Mouse (Mus musculus) yolk sac, embryonic 10.5 days (tissue): Measurements from ENCODE around the gene Fndc5.
A peak's percentile ranks its signal among the peaks of the same experiment; 100 is the strongest.

Source experiments
- DNase-seq: peaks from one replicate; pipeline ENCODE4 v3.0.0-alpha.2; 2017; ENCODE audit warnings: low spot score

The Fndc5 gene

GRCm38 (mm10) chr4:129136579-129137391 lies at the start of gene Fndc5:
Gene Fndc5, plus strand, starts transcription at chr4:129136999.
- DNase-seq = no peak

DNA sequence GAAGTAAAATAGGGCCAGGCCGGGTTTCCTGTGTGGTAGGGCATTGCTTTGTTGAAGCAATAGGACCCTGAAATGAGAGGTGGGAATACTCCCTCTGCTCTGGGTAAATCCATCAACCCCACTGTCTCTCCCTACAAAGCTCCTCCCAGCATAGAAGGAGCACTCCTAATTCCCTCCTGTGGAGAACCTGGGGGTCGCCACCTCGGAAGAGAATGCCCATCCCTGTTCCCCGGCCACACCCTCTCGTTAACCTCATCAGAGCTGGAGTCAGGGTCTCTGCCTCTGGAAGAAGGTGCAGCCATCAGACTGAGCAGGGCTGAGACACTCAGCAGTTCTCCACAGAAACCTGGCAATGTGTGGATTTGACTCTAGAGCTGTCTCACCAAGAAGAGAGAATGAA lies 48.9 kb upstream of the Fndc5 start:
- no peak for DNase-seq

DNA sequence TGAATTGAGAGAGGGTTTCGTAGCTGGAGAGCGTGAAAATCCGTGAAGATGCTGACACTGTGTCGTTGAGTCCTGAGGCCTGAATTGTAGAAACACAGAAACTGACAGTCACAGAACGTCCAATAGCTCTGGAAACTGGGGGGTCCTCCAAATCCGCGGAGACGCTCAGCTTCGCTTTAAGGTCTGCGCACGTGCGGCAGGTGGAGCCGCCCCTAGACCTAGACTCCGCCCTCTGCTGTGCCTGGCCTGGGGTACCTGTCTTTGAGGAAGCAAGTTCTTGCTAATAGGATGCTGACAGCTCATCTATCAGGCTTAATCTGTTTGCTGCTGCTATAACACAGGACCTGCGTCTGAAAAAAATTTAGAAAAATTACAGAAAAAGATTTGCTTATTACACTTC lies 41.5 kb upstream of the Fndc5 start:
- no peak for DNase-seq

GRCm38 (mm10) chr4:129097006-129097405 lies 39.8 kb upstream of the Fndc5 start:
- DNase-seq = no peak

DNA sequence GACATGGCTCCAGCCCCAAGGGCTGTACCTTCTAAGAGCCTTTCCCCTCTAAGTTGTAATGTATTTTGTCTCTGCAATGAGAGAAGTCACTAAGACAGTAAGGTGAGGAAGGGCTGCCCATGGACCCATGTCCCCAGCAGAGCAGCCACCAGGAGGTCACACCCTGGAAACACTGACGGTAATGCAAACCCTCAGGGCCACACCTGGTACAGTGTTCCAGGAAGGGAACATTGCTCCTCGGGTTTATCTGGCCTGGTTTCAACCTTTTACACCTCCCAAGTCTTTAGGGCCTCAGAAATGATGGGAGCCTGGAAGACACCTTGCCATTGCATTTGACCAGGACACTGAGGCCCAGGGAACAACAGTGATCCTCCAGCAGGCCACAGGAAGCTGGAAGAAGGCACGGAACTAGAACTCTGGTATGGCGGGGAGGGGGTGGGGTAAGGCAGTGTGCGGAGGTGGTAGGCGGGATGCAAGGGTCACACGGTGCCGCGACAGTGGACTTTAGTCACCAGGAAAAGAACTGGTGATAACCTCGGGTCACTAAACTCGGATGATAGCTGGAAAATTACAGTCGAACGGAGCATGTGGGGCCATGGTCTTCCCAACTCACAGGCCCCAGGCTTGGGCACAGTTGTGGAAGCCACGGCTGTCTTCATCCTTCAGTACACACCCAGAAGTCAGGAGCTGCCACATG lies 34.5 kb upstream of the Fndc5 start:
- peak; percentile 85 for DNase-seq

- DNase-seq = peak; percentile 41
Measured at GRCm38 (mm10) chr4:129105356-129105755, 31.4 kb upstream of the Fndc5 start, which contains the start of gene Tmem54. Gene Tmem54, plus strand, starts transcription at chr4:129105548.

DNA sequence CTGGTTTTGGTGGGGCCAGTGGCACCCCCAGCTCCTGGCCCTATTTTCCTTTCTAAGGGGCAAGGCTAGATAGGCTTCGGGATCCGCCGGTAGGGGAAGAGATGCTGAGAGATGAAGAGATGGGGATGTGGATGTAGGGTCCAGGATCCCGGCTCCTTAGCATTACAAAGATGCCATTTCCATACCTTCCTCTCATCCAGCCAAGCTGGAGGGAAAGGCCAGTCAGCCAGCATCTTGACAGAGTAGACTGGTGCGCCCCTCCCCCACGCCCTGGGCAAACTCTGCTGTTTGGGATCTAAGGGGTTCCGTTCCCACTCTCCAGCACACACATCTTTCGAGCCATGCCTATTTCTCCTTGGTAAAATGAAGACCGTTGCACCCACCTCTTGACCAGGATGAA lies 30.7 kb upstream of the Fndc5 start:
- no peak for DNase-seq

- no peak for DNase-seq
Measured at GRCm38 (mm10) chr4:129107348-129107899, 29.4 kb upstream of the Fndc5 start.

DNA sequence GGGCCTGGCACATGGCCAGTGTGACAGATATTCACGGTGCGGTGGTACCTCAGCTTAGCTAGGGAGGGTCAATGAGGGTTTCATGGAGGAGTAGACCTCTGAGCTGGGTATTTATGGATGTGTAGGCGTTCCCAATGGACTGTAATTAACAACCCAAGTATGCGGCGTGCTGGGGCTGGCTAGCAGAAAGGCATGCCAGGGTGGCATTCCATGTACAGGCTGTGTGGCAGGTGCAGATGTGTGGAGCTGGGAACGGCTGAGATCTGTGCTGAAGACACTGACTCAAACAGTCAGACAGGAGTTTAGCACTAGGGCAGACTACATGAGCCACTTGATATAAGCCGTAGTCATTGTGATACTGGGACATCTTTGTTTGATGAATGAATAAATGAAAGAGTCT lies 28.2 kb upstream of the Fndc5 start:
- no peak for DNase-seq

DNA sequence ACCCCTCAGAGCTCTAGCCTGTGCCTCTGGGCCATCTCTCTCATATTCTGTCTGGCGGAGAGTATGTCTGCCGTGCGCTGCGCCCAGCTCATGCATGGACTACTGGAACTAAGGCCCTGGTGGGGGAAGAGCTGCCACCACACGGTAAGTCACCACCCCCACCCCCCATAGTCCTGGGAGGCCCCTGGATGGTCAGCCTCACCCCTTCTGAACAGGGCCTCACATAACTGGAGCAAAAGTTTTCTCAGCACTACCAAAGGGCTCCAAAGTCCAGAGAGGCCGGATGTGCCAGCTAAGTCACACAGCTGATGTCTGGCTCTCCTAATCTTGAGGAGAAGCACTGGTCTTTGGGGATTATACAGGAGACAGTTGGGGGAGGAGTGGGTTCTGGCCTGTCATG lies 26.0 kb upstream of the Fndc5 start:
- peak; percentile 42 for DNase-seq

GRCm38 (mm10) chr4:129111350-129111749 lies 25.4 kb upstream of the Fndc5 start:
- DNase-seq = no peak

- no peak for DNase-seq
Measured at GRCm38 (mm10) chr4:129112231-129112630, 24.6 kb upstream of the Fndc5 start.

DNA sequence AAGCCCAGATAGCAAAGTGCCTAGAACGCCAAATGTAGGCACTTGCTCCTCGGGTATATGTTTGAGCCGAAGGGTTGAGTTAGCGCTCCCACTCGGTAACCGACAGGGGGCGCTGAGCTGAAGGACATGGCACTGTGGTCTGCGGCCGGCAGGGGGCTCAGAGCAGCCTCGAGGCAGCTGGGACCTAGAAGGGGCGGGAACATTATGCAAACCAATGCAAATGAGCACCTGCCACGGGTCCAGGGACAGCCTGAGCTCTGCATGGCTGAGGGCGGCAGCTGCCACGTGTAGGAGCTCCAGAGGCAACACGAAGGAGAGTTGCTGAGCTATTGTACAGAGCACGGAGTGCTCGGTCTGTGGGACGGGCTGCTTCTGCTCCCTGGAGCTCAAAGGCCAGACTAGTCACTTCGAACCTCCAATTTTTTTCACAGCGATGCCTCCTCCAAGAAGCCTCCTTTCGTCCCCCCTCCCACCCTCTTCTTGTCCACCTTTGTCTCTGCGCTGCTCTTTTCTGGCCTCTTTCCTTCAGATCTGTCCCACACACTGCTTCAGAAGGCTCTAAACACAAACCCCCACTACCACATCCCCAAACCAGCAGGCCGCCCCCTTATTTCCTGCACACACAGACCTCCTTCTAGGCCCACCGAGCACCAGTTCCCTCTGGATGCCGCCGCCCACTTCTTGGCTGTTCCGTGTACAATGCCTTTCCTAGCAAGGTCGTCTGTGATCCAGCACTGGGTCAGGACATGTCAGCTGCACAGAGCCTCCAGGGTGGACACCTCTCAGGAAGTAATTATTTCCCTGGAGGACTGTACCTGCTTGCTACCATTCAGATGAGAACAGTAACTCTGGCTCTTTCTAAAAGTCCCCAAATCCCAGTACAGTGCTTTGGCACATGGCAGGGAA lies 23.5 kb upstream of the Fndc5 start:
- peak; percentile 52 for DNase-seq

- no peak for DNase-seq
Measured at GRCm38 (mm10) chr4:129116703-129117102, 20.1 kb upstream of the Fndc5 start.

DNA sequence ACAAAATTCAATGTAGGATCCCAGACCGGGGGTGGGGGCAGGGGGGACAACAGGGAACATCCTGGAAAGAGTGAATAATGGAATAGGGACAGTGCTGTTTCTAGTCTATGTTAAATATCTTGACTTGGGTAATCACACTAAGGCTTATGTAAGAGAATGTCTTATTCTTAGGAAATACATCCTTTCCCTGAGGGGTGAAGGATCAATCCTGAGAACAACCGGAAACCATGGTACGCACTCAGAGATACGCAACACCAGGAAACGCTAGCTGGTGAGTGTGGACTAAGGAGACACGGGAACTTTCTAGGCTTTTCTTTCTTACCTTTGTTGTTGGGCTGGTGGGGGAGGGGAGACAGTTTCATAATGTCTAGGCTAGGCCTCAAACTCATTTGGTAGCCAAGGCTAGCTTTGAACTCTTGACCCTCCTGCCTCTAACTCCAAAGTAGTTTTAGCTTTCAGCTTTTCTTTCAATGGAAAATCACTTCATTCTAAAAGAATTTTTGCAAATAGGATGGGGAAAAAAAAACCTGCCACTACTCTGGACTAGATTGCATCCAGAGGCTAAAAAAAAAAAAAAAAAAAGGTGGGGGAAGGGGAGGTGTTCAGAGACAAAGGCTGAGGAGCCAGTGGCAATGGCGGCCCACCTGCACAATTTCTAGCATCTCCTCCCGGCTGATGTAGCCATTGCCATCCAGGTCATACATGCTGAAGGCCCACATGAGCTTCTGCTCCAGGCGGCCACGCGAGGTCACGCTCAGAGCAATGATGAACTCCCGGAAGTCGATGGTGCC lies 18.9 kb upstream of the Fndc5 start:
- DNase-seq = no peak

DNA sequence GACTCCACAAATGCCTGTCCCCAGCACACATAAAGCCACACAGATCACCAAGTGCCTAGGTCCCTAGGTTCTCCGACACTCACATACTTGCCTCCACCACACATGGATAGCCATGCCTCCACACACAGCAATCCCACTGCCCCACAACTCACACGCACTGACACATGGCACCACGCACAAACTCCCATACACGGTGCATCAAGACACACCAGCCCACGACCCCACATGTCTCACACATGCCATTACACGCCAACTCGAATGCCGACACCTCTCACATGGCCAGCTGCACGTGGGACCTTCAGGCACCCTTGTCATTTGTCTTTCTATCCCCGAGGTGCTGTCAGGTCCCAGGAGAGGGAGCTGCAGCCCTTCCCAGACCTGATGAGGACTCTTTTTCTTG lies 17.1 kb upstream of the Fndc5 start:
- DNase-seq = no peak

- DNase-seq = peak; percentile 70
Measured at GRCm38 (mm10) chr4:129120520-129121445, 16.0 kb upstream of the Fndc5 start.

GRCm38 (mm10) chr4:129121569-129122086 lies 15.2 kb upstream of the Fndc5 start, which contains the start of gene Hpca:
Gene Hpca, minus strand, starts transcription at chr4:129122036.
- no peak for DNase-seq

GRCm38 (mm10) chr4:129122107-129122506 lies 14.7 kb upstream of the Fndc5 start:
- no peak for DNase-seq

- DNase-seq = no peak
Measured at GRCm38 (mm10) chr4:129122719-129123118, 14.1 kb upstream of the Fndc5 start.
